Mouse (Mus musculus) heart, embryonic 12.5 days (tissue): ENCODE results near the gene Xpo1. TPM values are rescaled to one million over a fixed set of nuclear protein-coding genes. Genes with fewer than 3 reads are reported as not detected.
"Not testable (repeated sequence)": the region's sequence is repeated elsewhere in the genome, so short reads cannot be mapped to it uniquely, and the experiment has no call there.

Experiments
- ATAC-seq: fragments of 200-750 bp; cut with Nextera tagmentation; 2 replicates; pipeline ENCODE4 v1.8.0; 2017; ENCODE audit warnings: moderate TSS enrichment, moderate library complexity; ENCODE audit not compliant: insufficient number of reproducible peaks, low FRiP score
- H3K27ac ChIP-seq: fragments of 300-500 bp; sonication (generic); 2 replicates; pipeline ENCODE4 v1.5.1; 2016; ENCODE audit warnings: mild to moderate bottlenecking, moderate library complexity; ENCODE audit not compliant: poor library complexity, severe bottlenecking
- H3K27me3 ChIP-seq: fragments of 300-500 bp; sonication (generic); replicated peaks from 2 replicates; pipeline ENCODE4 v1.6.1; 2016; ENCODE audit warnings: mild to moderate bottlenecking, moderate library complexity
- H3K36me3 ChIP-seq: fragments of 300-500 bp; sonication (generic); 2 replicates; pipeline ENCODE4 v1.6.1; 2016; ENCODE audit warnings: mild to moderate bottlenecking, moderate library complexity
- H3K4me1 ChIP-seq: fragments of 300-500 bp; sonication (generic); replicated peaks from 2 replicates; pipeline ENCODE4 v1.6.1; 2016; ENCODE audit warnings: mild to moderate bottlenecking
- H3K4me2 ChIP-seq: fragments of 300-500 bp; sonication (generic); 2 replicates; pipeline ENCODE4 v1.6.1; 2016; ENCODE audit warnings: mild to moderate bottlenecking, moderate library complexity
- H3K4me3 ChIP-seq: fragments of 300-500 bp; sonication (generic); 2 replicates; pipeline ENCODE4 v1.5.1; 2016; ENCODE audit warnings: mild to moderate bottlenecking
- H3K9ac ChIP-seq: fragments of 300-500 bp; sonication (generic); 2 replicates; pipeline ENCODE4 v1.6.1; 2016; ENCODE audit warnings: mild to moderate bottlenecking, moderate library complexity
- H3K9me3 ChIP-seq: fragments of 300-500 bp; sonication (generic); replicated peaks from 2 replicates; pipeline ENCODE4 v1.6.1; 2016; ENCODE audit warnings: mild to moderate bottlenecking, moderate library complexity
- WGBS: fragments of 180-500 bp; shearing (Covaris S2); methylation state at CpG from one replicate; pipeline ENCODE4 v1.1.7; 2016; 5-methylcytosine and 5-hydroxymethylcytosine counted together
- polyA plus RNA-seq: library from polyadenylated mRNA; unstranded; fragments of >200 nt; fragmentation: Nextera tagmentation; extraction: Ambion mirVana; gene quantifications from 2 replicates; pipeline ENCODE4 v1.2.1, GENCODE M21; 2016

The Xpo1 gene
- polyA plus RNA-seq, 1 experiment from 2014 or later: 99.7 TPM

DNA sequence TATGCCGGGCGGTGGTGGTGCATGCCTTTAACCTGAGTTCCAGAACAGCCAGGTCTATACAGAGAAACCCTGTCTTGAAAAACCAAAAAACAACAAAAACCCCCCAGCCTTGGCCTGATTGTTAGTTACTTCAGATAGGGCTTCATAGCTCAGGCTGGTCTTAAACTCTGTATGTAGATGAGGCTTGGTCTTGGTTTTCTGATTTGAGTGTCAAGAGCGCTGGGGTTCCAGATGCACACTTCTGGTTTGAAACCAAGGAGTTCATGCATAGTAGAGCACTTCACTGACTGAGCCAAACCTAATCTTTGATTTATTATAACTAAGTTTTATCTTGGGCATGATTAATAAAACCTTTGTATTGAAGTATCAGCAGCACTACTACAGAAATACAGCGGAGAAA, 3.2 kb downstream of the Xpo1 start:
- WGBS: 75% methylated on average over 4 of the region's 4 CpGs
- Histone ChIP-seq H3K9me3 (no peaks in the 10 kb centered on the region), H3K36me3 (peaks cover 21% of the 10 kb centered on the region), H3K27ac (no peak overlapping the region), H3K4me2 (peak overlapping the region; percentile 37), H3K4me1 (peaks cover 29% of the 10 kb centered on the region), H3K27me3 (no peaks in the 10 kb centered on the region), H3K9ac (no peak overlapping the region), H3K4me3 (peak overlapping the region; percentile 1; the same call in 1 of the 2 replicates)
- no peak for ATAC-seq

DNA sequence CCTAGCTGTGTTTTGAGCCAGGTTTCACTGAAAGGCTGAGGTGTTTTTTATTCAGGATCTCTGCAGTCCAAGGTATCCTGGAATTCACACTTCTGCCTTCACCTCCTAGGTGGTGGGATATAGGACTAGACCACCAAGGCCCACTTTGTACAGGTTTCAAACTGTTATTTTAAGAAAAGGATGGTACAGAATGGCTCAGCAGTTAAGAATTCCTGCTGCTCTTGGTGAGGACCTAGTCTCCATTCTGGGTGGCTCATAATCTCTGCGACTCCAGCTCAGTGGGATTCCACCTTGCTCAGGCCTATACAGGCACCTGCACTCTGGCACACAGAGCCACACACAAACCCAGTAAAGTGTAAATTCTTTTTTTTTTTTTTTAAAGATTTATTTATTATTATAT, 3.6 kb downstream of the Xpo1 start:
- Histone ChIP-seq H3K4me1 (peaks cover 29% of the 10 kb centered on the region), H3K36me3 (peaks cover 24% of the 10 kb centered on the region), H3K4me3 (peak overlapping the region; percentile 1; the same call in 1 of the 2 replicates), H3K27me3 (no peaks in the 10 kb centered on the region), H3K27ac (no peak overlapping the region), H3K4me2 (no peak overlapping the region), H3K9me3 (no peaks in the 10 kb centered on the region), H3K9ac (no peak overlapping the region)
- no peak for ATAC-seq
- 69% methylated on average over 1 of the region's 1 CpGs for WGBS

DNA sequence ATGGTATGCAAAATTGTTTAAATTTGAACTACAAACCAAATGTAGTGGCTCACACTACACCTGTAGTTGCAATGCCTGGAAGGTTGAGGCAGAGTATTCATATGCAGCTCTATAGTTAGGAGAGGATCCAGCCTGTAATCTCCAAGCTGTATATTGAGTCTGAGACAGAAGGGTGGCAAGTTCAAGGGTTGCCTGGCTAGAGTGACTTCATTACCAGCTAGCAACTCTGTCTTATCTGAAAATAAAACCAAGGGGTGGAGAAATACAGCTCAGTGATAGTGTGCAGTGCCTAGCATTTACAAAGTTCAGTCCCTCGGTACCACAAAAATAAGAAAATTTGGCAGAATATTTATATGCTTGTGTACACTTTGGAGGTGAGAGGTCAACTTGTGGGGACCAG, 4.3 kb downstream of the Xpo1 start:
- Histone ChIP-seq H3K4me1 (peaks cover 29% of the 10 kb centered on the region), H3K9me3 (no peaks in the 10 kb centered on the region), H3K4me2 (no peak overlapping the region), H3K4me3 (no peak overlapping the region), H3K36me3 (peaks cover 28% of the 10 kb centered on the region), H3K27me3 (no peaks in the 10 kb centered on the region), H3K9ac (no peak overlapping the region), H3K27ac (no peak overlapping the region)
- ATAC-seq: no peak
- 81% methylated on average over 1 of the region's 1 CpGs for WGBS

DNA sequence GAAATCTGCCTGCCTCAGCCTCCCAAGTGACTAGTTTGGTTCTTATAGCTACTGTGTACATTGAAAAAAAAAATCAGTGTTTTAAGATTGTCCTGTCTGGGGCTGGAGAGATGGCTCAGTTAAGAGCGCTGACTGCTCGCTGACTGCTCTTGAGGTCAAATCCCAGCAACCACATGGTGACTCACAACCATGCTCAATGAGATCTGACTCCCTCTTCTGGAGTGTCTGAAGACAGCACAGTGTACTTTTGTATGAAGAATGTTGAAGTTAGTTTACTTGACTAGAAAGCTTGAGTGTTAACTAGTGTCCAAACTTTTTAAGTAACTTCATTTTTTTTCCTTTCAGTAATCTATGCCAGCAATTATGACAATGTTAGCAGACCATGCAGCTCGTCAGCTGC, 5.6 kb downstream of the Xpo1 start:
- Histone ChIP-seq H3K27ac (no peak overlapping the region), H3K4me1 (peaks cover 29% of the 10 kb centered on the region), H3K4me3 (no peak overlapping the region), H3K27me3 (no peaks in the 10 kb centered on the region), H3K36me3 (peaks cover 38% of the 10 kb centered on the region), H3K9ac (no peak overlapping the region), H3K4me2 (no peak overlapping the region), H3K9me3 (no peaks in the 10 kb centered on the region)
- ATAC-seq: no peak
- 63% methylated on average over 3 of the region's 3 CpGs for WGBS

DNA sequence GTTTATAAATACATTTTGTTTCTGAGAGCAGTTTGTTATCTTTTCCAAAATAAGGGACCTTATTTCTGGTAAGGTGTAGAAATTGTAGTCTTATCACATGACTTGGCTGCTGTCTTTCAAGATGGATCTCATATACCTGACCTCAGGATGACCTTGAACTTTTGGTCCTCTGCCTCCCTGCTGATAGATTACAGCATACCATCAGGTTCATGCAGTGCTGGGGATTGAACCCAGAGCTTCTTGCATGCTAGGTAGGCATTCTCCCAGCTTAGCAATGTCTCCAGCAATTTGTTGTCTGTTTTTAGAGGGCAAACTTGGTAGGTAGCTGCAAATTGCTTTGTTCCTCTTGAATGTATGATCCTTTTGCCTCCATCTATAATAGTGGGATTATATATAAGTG, 9.1 kb downstream of the Xpo1 start:
- no peak overlapping the region for H3K9ac ChIP-seq
- no peak for ATAC-seq
- no peak overlapping the region for H3K4me3 ChIP-seq
- peaks cover 45% of the 10 kb centered on the region for H3K36me3 ChIP-seq
- H3K27me3 ChIP-seq: no peaks in the 10 kb centered on the region
- H3K4me2 ChIP-seq: no peak overlapping the region
- H3K9me3 ChIP-seq: no peaks in the 10 kb centered on the region
- peaks cover 12% of the 10 kb centered on the region for H3K4me1 ChIP-seq
- H3K27ac ChIP-seq: no peak overlapping the region

DNA sequence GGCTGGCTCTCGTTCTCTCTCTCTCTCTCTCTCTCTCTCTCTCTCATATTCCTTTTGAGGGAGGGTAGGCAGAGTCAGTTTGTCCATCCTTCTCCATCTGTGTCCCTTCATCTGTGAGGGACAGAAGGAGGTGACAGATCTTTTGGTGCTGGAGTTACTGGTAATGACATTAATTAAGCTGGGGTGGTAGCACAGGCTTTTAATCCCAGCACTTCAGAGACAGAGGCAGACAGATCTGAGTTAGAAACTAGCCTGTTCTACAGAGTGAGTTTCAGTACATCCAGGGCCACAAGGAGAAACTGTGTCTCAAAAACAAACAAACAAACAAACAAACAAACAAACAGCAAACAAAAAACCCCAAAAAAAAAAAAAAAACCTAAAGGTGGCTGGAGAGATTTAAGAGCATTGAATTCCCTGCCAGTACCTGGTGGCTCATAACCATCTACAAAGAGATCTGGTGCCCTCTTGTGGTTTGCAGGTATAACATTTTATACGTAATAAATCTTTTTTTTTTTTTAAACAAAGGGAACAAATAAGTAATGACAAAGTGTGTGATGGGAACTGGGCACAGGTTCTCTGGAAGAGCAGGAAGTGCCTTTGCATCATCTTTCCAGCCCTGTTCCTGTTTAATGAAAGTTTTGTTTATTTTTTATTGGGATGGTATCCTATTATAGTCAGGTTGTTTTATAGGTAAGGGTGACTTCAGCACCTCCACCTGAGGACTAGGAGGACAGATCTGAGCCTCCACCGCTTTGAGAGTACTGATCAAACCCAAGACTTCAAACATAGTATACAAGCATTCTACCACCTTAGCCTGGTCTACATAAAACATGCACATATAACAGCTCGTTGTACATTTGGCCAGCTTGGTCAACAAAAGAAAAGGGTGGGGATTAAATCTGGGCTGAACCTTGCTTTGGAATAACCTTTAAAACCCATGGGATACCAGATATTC, 16.2 kb downstream of the Xpo1 start:
- Histone ChIP-seq H3K27me3 (no peaks in the 10 kb centered on the region), H3K4me3 (no peak overlapping the region), H3K9ac (no peak overlapping the region), H3K36me3 (peaks cover 56% of the 10 kb centered on the region), H3K4me1 (no peaks in the 10 kb centered on the region), H3K4me2 (no peak overlapping the region), H3K27ac (no peak overlapping the region), H3K9me3 (no peaks in the 10 kb centered on the region)
- 85% methylated on average over 4 of the region's 4 CpGs for WGBS
- no peak for ATAC-seq

DNA sequence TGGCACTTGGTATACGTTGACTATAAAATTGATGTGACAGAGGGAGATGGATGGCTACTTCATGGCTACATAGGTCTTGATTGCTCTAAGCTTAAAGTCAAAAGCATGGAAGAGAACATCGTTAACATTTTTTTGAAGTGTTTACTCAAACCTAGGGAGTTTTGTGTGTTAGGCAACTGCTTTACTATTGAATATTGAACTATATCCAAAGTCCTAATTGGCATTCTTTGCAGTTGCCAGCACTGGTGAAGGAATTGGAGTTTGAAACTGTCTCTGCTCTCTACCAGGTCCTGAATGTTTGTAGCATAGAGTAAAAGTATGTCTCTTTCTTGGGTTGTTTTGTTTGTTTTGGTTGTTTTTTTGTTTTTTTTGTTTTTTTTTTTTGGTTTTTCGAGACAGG, 19.9 kb downstream of the Xpo1 start:
- ATAC-seq: no peak
- Histone ChIP-seq H3K36me3 (peaks cover 71% of the 10 kb centered on the region), H3K27ac (no peak overlapping the region), H3K9ac (no peak overlapping the region), H3K4me1 (no peaks in the 10 kb centered on the region), H3K4me3 (no peak overlapping the region), H3K27me3 (no peaks in the 10 kb centered on the region), H3K4me2 (no peak overlapping the region), H3K9me3 (no peaks in the 10 kb centered on the region)
- 82% methylated on average over 3 of the region's 3 CpGs for WGBS

DNA sequence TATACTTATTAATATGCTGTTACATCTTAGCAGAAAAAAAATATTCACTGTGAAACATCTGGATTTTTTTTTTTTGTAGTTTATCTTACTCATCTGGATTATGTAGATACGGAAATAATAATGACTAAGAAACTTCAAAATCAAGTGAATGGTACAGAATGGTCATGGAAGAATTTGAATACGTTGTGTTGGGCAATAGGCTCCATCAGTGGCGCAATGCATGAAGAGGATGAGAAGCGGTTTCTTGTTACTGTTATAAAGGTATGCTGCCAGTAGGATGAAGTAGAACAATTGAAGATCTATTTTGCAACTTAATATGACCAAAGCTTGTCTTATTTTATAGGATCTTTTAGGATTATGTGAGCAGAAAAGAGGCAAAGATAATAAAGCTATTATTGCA, 28.6 kb downstream of the Xpo1 start:
- Histone ChIP-seq H3K36me3 (peaks cover 78% of the 10 kb centered on the region), H3K9me3 (no peaks in the 10 kb centered on the region), H3K27me3 (no peaks in the 10 kb centered on the region), H3K9ac (no peak overlapping the region), H3K4me1 (no peaks in the 10 kb centered on the region), H3K4me2 (no peak overlapping the region), H3K27ac (no peak overlapping the region), H3K4me3 (no peak overlapping the region)
- 98% methylated on average over 4 of the region's 4 CpGs for WGBS
- ATAC-seq: no peak

DNA sequence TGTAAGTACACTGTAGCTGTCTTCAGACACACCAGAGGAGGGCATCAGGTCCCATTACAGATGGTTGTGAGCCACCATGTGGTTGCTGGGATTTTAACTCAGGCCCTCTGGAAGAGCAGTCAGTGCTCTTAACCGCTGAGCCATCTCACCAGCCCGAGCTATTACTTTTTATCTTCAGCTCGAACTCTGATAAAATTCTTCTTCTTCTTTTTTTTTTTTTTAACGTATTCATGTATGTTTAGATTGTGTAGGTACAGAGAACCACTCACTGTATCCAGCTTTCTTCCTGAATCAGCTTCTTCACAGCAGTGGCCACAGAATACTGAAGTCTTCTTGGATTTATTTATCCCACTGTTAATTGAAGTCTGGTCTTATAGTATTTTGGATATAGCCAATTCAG, 33.0 kb downstream of the Xpo1 start:
- not testable (repeated sequence) for ATAC-seq, H3K27me3 ChIP-seq, H3K9me3 ChIP-seq, H3K4me3 ChIP-seq, H3K4me1 ChIP-seq, H3K4me2 ChIP-seq, H3K9ac ChIP-seq, H3K27ac ChIP-seq
- peaks cover 76% of the 10 kb centered on the region for H3K36me3 ChIP-seq
- 69% methylated on average over 4 of the region's 4 CpGs for WGBS

DNA sequence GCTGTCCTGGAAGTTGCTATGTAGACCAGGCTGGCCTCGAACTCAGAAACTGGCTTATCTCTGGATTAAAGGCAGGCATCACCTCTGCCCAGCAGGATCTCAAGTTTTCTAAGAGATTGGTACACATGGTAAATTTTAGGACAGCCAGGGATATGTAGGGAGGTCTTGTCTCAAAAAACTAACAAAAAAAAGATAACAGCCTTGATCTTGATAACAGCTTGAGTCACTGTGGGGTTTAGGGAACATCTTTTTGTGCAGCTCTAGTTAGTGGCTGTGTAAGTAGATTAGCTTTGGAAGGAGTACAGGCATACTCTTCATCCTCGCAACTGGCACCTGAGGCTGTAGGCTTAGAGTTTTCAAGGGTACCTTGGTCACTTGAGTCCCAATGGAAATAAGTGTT, 41.5 kb downstream of the Xpo1 start:
- Histone ChIP-seq H3K27ac (no peak overlapping the region), H3K27me3 (no peaks in the 10 kb centered on the region), H3K9ac (no peak overlapping the region), H3K36me3 (peaks cover 55% of the 10 kb centered on the region), H3K4me1 (no peaks in the 10 kb centered on the region), H3K4me2 (no peak overlapping the region), H3K4me3 (no peak overlapping the region), H3K9me3 (no peaks in the 10 kb centered on the region)
- ATAC-seq: no peak
- 98% methylated on average over 2 of the region's 2 CpGs for WGBS

DNA sequence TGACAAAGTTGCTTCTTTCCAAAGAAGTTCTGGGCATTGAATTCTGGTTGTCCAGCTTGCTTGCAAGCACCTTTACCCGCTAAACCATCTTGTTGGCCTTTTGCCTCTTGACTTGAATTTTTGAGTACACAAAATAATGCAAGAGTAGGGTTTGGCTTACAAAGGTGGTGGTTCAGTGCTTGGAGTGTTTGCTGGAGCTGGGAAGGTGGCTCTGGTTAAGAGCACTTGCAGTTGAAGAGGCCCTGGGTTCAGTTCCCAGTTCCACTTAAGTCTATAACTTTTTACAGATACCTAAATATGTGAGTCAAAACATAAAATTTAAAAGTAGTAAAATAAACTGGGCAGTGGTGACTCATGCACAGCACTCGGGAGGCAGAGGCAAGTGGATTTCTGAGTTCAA, 42.5 kb downstream of the Xpo1 start:
- peaks cover 47% of the 10 kb centered on the region for H3K36me3 ChIP-seq
- H3K27ac ChIP-seq: no peak overlapping the region
- no peak overlapping the region for H3K4me3 ChIP-seq
- WGBS: 91% methylated on average over 2 of the region's 2 CpGs
- H3K27me3 ChIP-seq: no peaks in the 10 kb centered on the region
- ATAC-seq: no peak
- H3K4me1 ChIP-seq: no peaks in the 10 kb centered on the region
- no peaks in the 10 kb centered on the region for H3K9me3 ChIP-seq
- H3K4me2 ChIP-seq: no peak overlapping the region
- H3K9ac ChIP-seq: no peak overlapping the region

DNA sequence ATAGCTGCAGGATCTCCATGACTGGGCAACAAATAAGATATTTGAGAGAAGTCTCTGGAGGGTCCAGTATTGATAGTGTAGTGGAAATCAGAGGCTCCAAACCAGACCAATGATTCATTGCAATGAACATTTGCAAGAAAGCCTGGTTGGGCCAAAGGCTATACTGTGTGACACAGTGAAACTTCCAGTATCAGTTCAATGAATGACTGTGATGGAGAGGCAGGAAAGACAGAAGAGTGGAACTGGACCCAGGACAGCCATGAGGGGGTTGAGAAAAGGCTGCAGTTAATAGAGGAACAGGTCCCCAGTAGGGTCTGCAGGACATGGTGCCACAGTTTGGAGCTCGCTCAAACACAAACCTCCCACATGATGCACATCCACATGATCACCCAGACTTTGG, 44.1 kb downstream of the Xpo1 start:
- Histone ChIP-seq H3K4me2 (no peak overlapping the region), H3K9ac (no peak overlapping the region), H3K36me3 (peaks cover 36% of the 10 kb centered on the region), H3K4me3 (no peak overlapping the region), H3K4me1 (no peaks in the 10 kb centered on the region), H3K27me3 (no peaks in the 10 kb centered on the region), H3K27ac (no peak overlapping the region), H3K9me3 (no peaks in the 10 kb centered on the region)
- WGBS: 90% methylated on average over 1 of the region's 1 CpGs
- ATAC-seq: no peak; the same call in 1 of the 2 replicates
